Mouse (Mus musculus) left cerebral cortex, postnatal 36 days (tissue): ENCODE measurements around the gene Evc. TPM values are rescaled to one million over a fixed set of nuclear protein-coding genes. Genes with fewer than 3 reads are reported as not detected.

ENCODE experiments used
- DNase-seq, 2 experiments: peaks; one replicate each; pipeline ENCODE4 v3.0.0; 2021 to 2022; ENCODE audit warnings: low spot score in 2 of 2, mixed read lengths in 1 of 2
- intact Hi-C: fragments of 180-260 bp; cut with DNase I; formaldehyde crosslinking; loops from one replicate; pipeline ENCODE4 v1.15.1; 2025
- total RNA-seq, 2 experiments: library from RNA; stranded (reverse); gene quantifications; 2 replicates each; pipeline ENCODE4 v1.2.3; 2021

Evc gene
- total RNA-seq, 2 experiments from 2014 or later, result 5.2 to 9.2 TPM

- DNase-seq, result no peak
- intact Hi-C loops, result no loop called here
Observed at GRCm38 (mm10) chr5:37312980-37313722, 23.5 kb downstream of the Evc start.

DNA sequence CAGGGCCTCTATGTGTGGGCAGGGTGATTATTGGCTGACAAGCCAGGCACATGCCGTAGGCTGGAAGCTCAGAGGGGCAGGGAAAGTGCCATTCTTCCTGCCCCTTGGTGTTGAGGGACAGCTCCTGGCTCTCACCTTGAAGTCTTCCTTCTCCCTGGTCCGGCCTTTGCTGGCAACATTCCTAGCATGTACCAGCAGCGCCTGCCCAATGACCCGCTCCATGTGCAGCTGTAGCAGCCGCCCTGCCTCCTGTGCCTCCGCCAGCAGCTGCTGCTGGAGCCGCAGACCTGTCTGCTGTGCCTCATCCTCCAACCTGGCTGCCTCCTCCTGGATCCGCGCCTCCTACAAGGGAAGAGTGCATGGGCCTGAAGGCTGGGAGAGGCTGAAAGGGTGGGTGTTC is 26.7 kb downstream of the Evc start:
- intact Hi-C loops, result no loop called here
- no peak for DNase-seq

- DNase-seq, result no peak
- intact Hi-C loops, result loop anchor here (2.0 to 5.0 kb wide), 4 partner anchors 59 to 789 kb away; partner anchors contain the start of gene Stk32b
Observed at GRCm38 (mm10) chr5:37298370-37298769, 38.3 kb downstream of the Evc start.

- DNase-seq, result no peak
- intact Hi-C loops, result loop anchor here (5.0 kb wide), 3 partner anchors 61 to 791 kb away; no protein-coding TSS in a partner anchor
Observed at GRCm38 (mm10) chr5:37296717-37297116, 40.0 kb downstream of the Evc start.

GRCm38 (mm10) chr5:37290983-37291382 is 45.7 kb downstream of the Evc start:
- intact Hi-C loops, result no loop called here
- no peak for DNase-seq

- DNase-seq, result peak; percentile 48 to 55
- intact Hi-C loops, result loop anchor here (2.0 to 5.0 kb wide), 2 partner anchors 44 to 127 kb away; no protein-coding TSS in a partner anchor
Observed at GRCm38 (mm10) chr5:37289236-37289635, 47.5 kb downstream of the Evc start.

DNA sequence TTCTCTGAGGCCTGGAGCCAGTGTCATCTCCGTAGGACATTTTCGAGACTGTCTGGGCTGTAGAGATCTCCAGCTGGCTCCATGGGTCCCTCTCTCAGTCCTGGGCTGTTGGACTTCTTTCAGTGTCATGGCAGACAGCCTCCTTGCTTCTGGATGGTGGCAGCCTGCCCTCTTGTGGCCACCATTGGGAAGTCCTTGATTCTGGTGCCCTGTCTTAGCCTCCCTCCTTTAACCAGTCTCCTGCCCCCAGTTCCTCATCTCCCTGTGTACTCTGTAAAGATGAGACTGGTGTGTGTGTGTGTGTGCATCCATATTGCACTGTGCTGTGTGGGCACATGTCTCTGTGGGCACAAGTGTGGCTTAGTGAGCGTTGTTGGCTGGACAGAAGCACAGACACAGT is 48.3 kb downstream of the Evc start:
- intact Hi-C loops, result loop anchor here (2.0 to 5.0 kb wide), 2 partner anchors 44 to 126 kb away; no protein-coding TSS in a partner anchor

DNA sequence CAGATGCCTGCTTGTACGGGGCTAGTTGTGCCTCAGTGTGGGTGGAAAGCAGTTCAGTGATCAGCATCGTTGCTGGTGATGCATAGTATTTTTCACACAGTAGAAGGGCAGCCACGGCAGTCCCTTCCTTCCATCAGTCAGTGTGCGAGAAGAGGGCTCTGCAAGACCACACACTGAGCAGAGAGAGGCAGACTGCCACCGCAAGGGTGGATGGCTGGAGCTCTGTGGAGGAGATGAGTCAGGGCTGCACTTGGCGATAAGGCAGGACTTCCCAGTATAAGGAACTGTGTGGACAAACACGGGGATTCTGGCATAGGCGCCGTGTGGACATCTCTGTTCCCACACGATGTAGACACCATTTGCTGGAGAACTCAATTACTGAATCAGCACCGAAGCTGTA is 55.7 kb downstream of the Evc start:
- DNase-seq, result peak in 1 of 2 experiments; percentile 33
- intact Hi-C loops, result no loop called here

More for the DNA sequence above, 48.3 kb downstream of the Evc start:
- DNase-seq, result peak; percentile 54 to 57

DNA sequence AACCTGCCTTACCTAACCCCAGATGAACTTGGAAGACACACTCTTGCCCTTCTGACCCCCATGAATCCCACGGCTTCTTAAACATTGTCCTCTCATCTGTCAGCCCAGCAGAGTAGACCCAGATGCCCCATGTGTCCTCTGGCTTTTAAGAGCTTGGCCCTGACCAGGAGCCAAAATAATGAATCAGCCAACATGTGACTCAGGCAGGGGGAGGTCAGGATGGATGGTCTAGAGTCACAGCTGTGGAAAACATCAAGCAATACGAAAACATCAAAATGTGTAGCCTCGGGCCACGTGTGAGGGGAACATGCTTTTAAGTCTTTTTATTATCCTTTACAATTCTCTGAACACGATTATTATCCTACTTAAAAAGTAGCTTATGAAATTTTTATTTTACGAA is 72.9 kb downstream of the Evc start:
- intact Hi-C loops, result no loop called here
- no peak for DNase-seq

- DNase-seq, result no peak
- intact Hi-C loops, result no loop called here
Observed at GRCm38 (mm10) chr5:37261734-37262133, 75.0 kb downstream of the Evc start.

DNA sequence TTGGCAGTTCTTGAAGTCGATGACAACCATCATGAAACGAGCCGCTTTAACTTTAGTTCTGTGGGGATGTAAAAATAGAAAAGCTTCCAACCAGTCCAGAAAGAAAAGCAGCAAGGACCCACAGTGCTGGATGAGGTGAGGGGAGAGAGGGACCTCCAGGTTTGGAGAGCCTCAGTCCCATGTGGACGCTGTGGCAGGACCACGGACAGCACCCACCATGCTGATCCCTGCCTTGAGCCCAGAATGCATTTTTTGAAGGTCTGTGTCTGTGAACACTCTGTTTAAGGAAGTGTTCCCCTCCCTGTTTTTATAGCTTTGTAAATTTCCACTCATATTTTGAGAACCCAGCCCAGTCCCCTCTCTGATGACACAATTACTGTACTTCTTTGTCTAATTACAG is 79.5 kb downstream of the Evc start:
- intact Hi-C loops, result no loop called here
- no peak for DNase-seq

- intact Hi-C loops, result no loop called here
- no peak for DNase-seq
Observed at GRCm38 (mm10) chr5:37256823-37257222, 79.9 kb downstream of the Evc start.

GRCm38 (mm10) chr5:37254523-37254922 is 82.2 kb downstream of the Evc start:
- DNase-seq, result peak in 1 of 2 experiments; percentile 25
- intact Hi-C loops, result no loop called here

DNA sequence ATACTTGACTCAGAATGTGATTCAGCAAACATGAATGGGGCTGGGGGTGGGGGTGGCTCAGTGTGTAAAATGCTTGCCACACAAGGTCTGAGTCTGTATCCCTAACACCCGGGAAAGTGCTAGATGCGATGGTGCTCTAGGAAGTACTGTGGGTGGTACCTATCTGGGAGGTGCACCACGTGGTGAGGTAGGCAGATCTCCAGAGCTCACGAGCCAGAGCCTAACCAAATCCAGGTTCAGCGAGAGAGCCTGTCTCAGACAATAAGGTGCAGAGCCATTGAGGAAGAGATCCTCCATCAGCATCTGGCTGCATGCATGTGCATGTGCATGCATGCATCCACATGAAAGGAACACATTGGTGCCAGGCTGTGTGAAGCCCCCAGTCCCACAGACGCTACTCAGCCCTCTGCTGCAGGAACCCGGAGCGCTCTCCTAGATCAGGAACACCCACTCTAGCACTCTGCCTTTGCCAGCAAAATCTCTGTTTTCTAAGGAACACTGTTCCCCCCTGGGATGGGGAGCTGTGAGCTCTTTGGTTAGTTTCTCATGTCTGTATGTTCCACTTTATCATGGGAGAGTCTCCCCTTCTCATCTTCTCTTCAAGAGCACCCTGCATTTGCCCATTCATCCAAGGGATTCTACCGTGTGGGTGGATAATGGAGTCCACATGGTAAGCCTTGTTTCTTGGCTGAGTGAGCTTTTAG is 84.4 kb downstream of the Evc start:
- peak; percentile 70 to 78 for DNase-seq

DNA sequence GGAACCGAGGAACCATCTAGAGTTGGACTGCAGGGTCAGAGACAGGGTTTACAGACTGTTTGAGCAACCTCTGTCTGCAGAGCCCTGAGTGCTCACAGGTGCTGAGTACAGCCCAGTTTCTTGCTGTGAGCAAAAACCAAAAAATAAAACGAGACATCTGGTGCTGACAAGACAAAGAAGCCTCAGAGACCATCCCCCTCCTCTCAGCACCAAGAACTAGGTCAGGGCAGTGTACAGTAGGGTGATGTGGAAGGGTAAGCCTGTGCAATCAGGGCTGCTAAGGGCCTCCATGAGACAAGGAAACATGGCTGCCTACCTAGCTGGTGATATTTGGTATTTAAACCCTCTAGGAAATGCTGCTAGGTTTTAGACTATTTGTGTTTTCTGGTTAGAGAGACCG is 85.1 kb downstream of the Evc start:
- intact Hi-C loops, result no loop called here
- no peak for DNase-seq

More for the DNA sequence above, 84.4 kb downstream of the Evc start:
- intact Hi-C loops, result no loop called here

DNA sequence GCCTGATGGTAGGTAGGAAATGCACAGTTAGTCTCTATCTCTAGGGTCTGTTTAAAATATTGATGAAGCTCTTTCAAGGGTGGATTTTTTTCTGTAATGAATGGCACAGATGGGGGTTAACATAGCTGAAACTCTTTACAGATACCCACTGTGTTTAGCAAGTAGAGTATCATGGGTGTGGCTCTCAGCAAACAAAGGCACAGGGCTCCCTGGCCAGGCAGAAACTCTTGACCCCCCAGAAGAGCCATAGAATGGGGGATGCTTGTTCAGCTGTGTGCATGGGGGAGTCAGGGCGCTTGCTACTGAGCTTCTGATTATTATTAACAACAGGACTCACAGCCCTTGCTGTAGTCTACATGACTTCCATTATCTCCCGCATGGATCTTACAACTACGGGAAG is 87.8 kb downstream of the Evc start:
- intact Hi-C loops, result no loop called here

DNA sequence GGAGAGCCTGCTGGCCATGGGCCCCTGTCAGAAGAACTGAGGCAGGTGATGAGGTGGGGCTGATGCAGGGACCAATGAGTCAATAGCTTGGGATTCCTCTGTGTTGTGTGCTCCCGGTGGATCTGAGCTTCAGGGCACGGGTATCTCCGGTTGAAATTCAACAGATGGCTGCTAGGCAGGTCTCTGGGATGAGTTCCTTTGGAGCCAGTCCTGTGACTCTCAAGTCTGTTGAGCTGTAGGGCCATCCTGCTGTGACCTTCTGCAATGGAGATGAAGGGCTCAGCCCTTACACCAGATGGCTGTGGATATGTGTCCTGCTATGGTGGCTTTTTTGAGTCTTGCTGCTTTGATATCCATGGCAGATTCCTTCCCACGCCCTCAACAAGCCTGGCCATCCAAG is 89.2 kb downstream of the Evc start:
- no peak for DNase-seq
- intact Hi-C loops, result no loop called here

More for the DNA sequence above, 87.8 kb downstream of the Evc start:
- no peak for DNase-seq

DNA sequence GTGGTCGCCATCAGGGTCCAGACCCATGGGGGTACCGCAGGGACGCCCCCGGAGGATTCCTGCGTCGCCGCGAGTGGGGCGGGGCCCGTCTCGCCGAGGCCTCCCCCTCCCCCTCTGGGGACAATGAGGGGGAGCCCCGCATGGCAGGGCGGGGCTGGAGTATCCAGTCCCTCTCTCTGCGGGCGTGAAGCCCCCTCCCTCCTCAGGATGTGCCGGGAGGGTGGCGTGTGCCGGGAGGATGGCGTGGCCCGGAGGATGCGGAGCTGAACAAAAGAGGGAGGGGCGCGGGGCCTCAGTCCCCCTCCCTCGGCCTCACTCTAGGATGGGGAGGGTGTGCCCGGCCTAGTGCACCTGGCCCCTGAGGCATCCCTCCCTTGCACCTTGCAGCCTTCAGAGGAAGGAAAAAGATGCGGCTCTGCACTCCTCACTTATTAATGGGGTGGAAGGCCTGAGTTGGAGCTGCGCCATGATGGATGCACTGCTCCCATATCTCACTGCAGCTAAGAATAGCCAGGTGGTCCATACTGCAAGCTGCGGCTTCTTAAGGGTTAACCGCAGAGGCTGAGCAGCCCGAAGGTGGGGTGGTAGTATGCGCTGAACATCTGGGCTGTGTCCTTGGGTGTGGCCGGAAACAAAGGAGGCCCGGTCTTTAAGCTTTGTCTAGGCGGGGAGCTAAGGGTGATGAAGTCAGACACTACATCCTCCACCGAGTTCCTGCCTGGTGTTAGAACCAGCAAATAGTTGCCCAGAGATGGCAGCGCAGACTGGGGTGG is 90.4 kb downstream of the Evc start:
- DNase-seq, result peak in 1 of 2 experiments; percentile 26
- intact Hi-C loops, result no loop called here

DNA sequence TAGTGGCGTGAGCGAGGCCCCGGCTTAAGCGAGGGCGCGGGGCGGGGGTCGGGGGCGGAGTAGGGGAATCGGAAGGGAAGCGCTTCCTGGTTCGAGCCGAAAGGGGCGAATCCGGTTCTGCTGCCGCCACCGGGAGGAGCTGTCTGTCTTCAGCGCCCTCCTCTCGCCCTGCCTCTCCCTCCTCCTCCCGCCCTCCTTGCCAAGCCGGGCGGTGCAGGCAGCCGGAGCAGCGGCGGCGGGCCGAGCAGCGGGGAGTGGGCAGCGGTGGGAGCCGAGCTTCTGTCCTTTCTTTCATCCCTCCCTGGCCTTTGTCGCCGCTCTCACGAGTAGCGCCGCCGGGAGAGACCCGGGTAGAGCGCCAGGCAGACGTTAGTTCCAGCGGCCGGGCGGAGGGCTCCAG is 91.0 kb downstream of the Evc start:
- peak; percentile 77 to 83 for DNase-seq
- intact Hi-C loops, result loop anchor here (2.0 kb wide), 1 partner anchor 43 kb away; no protein-coding TSS in a partner anchor

DNA sequence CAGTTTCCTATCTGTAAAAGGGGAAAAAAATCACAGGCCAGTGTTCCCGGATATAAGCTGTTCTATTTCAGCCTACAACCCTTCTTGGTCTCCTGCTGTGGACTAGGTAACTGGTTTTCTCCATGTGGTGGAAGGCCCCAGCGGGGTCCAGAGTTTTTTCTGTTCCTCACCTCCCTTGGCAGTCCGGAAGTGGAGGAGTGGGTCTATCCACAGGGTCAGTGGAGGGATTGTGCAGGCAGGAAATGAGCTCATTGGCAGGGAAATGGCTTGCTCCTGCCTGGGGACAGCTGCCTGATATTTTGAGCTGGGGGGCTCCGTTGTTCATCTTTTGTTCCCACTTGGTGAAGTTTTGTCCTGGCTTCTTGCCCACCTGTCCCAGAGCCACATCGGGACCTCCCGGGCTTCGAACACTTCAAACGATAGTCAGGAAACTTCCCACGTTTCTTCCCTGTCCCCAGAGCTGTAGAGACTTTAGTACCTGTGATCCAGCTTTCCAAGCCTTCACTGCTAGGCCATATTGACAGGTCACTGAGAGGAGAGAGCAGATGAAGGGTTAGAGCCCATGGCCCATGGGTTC is 91.9 kb downstream of the Evc start:
- no peak for DNase-seq
- intact Hi-C loops, result loop anchor here (2.0 kb wide), 1 partner anchor 44 kb away; no protein-coding TSS in a partner anchor
